Mouse (Mus musculus): ENCODE measurements around the gene Imp4. TPM values are rescaled to one million over a fixed set of nuclear protein-coding genes. Genes with fewer than 3 reads are reported as not detected.
A peak's percentile ranks its signal among the peaks of the same experiment; 100 is the strongest.
"Not testable (repeated sequence)": the region's sequence is repeated elsewhere in the genome, so short reads cannot be mapped to it uniquely, and the experiment has no call there.

Imp4 gene
- polyA plus RNA-seq, 1 experiment from 2014 or later = 100 TPM

GRCm38 (mm10) chr1:34435371-34436120 is 4.1 kb upstream of the Imp4 start:
- WGBS (ENCODE audit: insufficient replicate concordance) = 31% methylated on average over 8 of the region's 8 CpGs
- no peak for ATAC-seq
- Histone ChIP-seq H3K9me3 (replicated peaks) (peaks cover 20% of the 10 kb centered on the region), H3K36me3 (peaks cover 20% of the 10 kb centered on the region), H3K4me2 (peak overlapping the region; percentile 74), H3K4me1 (peaks cover 41% of the 10 kb centered on the region), H3K27me3 (replicated peaks) (no peaks in the 10 kb centered on the region), H3K27ac (peak overlapping the region; percentile 57), H3K9ac (peak overlapping the region; percentile 67), H3K4me3 (peak overlapping the region; percentile 72)

GRCm38 (mm10) chr1:34436374-34436773 is 3.3 kb upstream of the Imp4 start:
- Histone ChIP-seq H3K4me3 (no peak overlapping the region), H3K9me3 (replicated peaks) (peaks cover 11% of the 10 kb centered on the region), H3K36me3 (peaks cover 17% of the 10 kb centered on the region), H3K9ac (no peak overlapping the region), H3K27ac (no peak overlapping the region), H3K4me1 (peaks cover 48% of the 10 kb centered on the region), H3K4me2 (no peak overlapping the region), H3K27me3 (replicated peaks) (no peaks in the 10 kb centered on the region)
- 74% methylated on average over 3 of the region's 3 CpGs for WGBS (ENCODE audit: insufficient replicate concordance)
- no peak for ATAC-seq

- not testable (repeated sequence) for H3K4me3 ChIP-seq; H3K27me3 ChIP-seq (replicated peaks); H3K27ac ChIP-seq; ATAC-seq; H3K9ac ChIP-seq; H3K4me2 ChIP-seq; H3K9me3 ChIP-seq (replicated peaks)
- Histone ChIP-seq H3K36me3 (peaks cover 25% of the 10 kb centered on the region), H3K4me1 (peaks cover 53% of the 10 kb centered on the region)
- 87% methylated on average over 8 of the region's 8 CpGs for WGBS (ENCODE audit: insufficient replicate concordance)
Observed at GRCm38 (mm10) chr1:34437366-34437765, 2.3 kb upstream of the Imp4 start.

- Histone ChIP-seq H3K4me3 (peak overlapping the region; percentile 79), H3K27ac (no peak overlapping the region), H3K4me2 (peak overlapping the region; percentile 81), H3K4me1 (peaks cover 44% of the 10 kb centered on the region), H3K27me3 (replicated peaks) (no peaks in the 10 kb centered on the region), H3K36me3 (peaks cover 36% of the 10 kb centered on the region), H3K9ac (peak overlapping the region; percentile 69), H3K9me3 (replicated peaks) (no peaks in the 10 kb centered on the region)
- no peak for ATAC-seq
- WGBS (ENCODE audit: insufficient replicate concordance) = 25% methylated on average over 17 of the region's 20 CpGs
Observed at GRCm38 (mm10) chr1:34438381-34439051, 1.1 kb upstream of the Imp4 start.

- H3K4me1 ChIP-seq = peaks cover 37% of the 10 kb centered on the region
- ATAC-seq = peak; percentile 44
- no peaks in the 10 kb centered on the region for H3K9me3 ChIP-seq (replicated peaks)
- peak overlapping the region; percentile 73 for H3K9ac ChIP-seq
- no peaks in the 10 kb centered on the region for H3K27me3 ChIP-seq (replicated peaks)
- H3K27ac ChIP-seq = peak overlapping the region; percentile 69
- peaks cover 52% of the 10 kb centered on the region for H3K36me3 ChIP-seq
- WGBS (ENCODE audit: insufficient replicate concordance) = 3% methylated on average over 31 of the region's 31 CpGs
- peak overlapping the region; percentile 79 for H3K4me3 ChIP-seq
- peak overlapping the region; percentile 79 for H3K4me2 ChIP-seq
Observed at GRCm38 (mm10) chr1:34439961-34440630, 445 bp downstream of the Imp4 start.

- Histone ChIP-seq H3K4me1 (peaks cover 21% of the 10 kb centered on the region), H3K4me3 (no peak overlapping the region), H3K9ac (no peak overlapping the region), H3K27ac (no peak overlapping the region), H3K36me3 (peaks cover 65% of the 10 kb centered on the region), H3K9me3 (replicated peaks) (no peaks in the 10 kb centered on the region), H3K27me3 (replicated peaks) (no peaks in the 10 kb centered on the region), H3K4me2 (no peak overlapping the region)
- 80% methylated on average over 6 of the region's 6 CpGs for WGBS (ENCODE audit: insufficient replicate concordance)
- no peak for ATAC-seq
Observed at GRCm38 (mm10) chr1:34443124-34443523, 3.5 kb downstream of the Imp4 start.

GRCm38 (mm10) chr1:34458431-34458830 is 18.8 kb downstream of the Imp4 start:
- H3K4me3 ChIP-seq = no peak overlapping the region
- ATAC-seq = no peak
- no peaks in the 10 kb centered on the region for H3K36me3 ChIP-seq
- H3K27me3 ChIP-seq (replicated peaks) = peaks cover 52% of the 10 kb centered on the region
- peaks cover 29% of the 10 kb centered on the region for H3K4me1 ChIP-seq
- no peak overlapping the region for H3K9ac ChIP-seq
- 24% methylated on average over 8 of the region's 8 CpGs for WGBS (ENCODE audit: insufficient replicate concordance)
- peak overlapping the region; percentile 92 for H3K4me2 ChIP-seq
- no peaks in the 10 kb centered on the region for H3K9me3 ChIP-seq (replicated peaks)
- H3K27ac ChIP-seq = no peak overlapping the region

- Histone ChIP-seq H3K27me3 (replicated peaks) (peaks cover 49% of the 10 kb centered on the region), H3K4me1 (peaks cover 30% of the 10 kb centered on the region), H3K4me3 (peak within 1 kb of the TSS; percentile 64), H3K9me3 (replicated peaks) (no peaks in the 10 kb centered on the region), H3K9ac (peak within 1 kb of the TSS; percentile 71), H3K27ac (no peak within 1 kb of the TSS), H3K36me3 (no peaks in the 10 kb centered on the region), H3K4me2 (peak within 1 kb of the TSS; percentile 92)
- peak; percentile 91 for ATAC-seq
- WGBS (ENCODE audit: insufficient replicate concordance) = under 1% methylated on average over 48 of the region's 48 CpGs
Observed at GRCm38 (mm10) chr1:34459284-34460060, 19.8 kb downstream of the Imp4 start, which contains the start of gene Ptpn18. TSS of gene Ptpn18 (plus strand) at chr1:34459762.

GRCm38 (mm10) chr1:34460061-34460441 is 20.4 kb downstream of the Imp4 start:
- Histone ChIP-seq H3K27ac (no peak overlapping the region), H3K9me3 (replicated peaks) (no peaks in the 10 kb centered on the region), H3K4me1 (peaks cover 34% of the 10 kb centered on the region), H3K4me3 (peak overlapping the region; percentile 64), H3K36me3 (no peaks in the 10 kb centered on the region), H3K9ac (peak overlapping the region; percentile 71), H3K4me2 (peak overlapping the region; percentile 92), H3K27me3 (replicated peaks) (peaks cover 48% of the 10 kb centered on the region)
- WGBS (ENCODE audit: insufficient replicate concordance) = 3% methylated on average over 15 of the region's 15 CpGs
- no peak for ATAC-seq

- H3K4me1 ChIP-seq = peaks cover 48% of the 10 kb centered on the region
- H3K36me3 ChIP-seq = no peaks in the 10 kb centered on the region
- no peak overlapping the region for H3K27ac ChIP-seq
- H3K4me3 ChIP-seq = no peak overlapping the region
- H3K9ac ChIP-seq = no peak overlapping the region
- H3K27me3 ChIP-seq (replicated peaks) = peaks cover 25% of the 10 kb centered on the region
- H3K4me2 ChIP-seq = no peak overlapping the region
- no peaks in the 10 kb centered on the region for H3K9me3 ChIP-seq (replicated peaks)
- WGBS (ENCODE audit: insufficient replicate concordance) = 16% methylated on average over 6 of the region's 7 CpGs
- peak; percentile 10; the same call in 1 of the 2 replicates for ATAC-seq
Observed at GRCm38 (mm10) chr1:34462766-34463165, 23.1 kb downstream of the Imp4 start.

- H3K27ac ChIP-seq = peak overlapping the region; percentile 7; the same call in 1 of the 2 replicates
- ATAC-seq = no peak
- H3K4me2 ChIP-seq = peak overlapping the region; percentile 27
- H3K9me3 ChIP-seq (replicated peaks) = no peaks in the 10 kb centered on the region
- WGBS (ENCODE audit: insufficient replicate concordance) = 47% methylated on average over 8 of the region's 8 CpGs
- peaks cover 41% of the 10 kb centered on the region for H3K4me1 ChIP-seq
- no peak overlapping the region for H3K9ac ChIP-seq
- no peaks in the 10 kb centered on the region for H3K36me3 ChIP-seq
- peaks cover 10% of the 10 kb centered on the region for H3K27me3 ChIP-seq (replicated peaks)
- no peak overlapping the region for H3K4me3 ChIP-seq
Observed at GRCm38 (mm10) chr1:34464310-34464817, 24.7 kb downstream of the Imp4 start.
